Mouse (Mus musculus) lung, postnatal 0 days (tissue): ENCODE data around the gene Gtf2f1.

Experiments
- CTCF ChIP-seq: IDR thresholded peaks from 2 replicates; pipeline ENCODE4 v1.5.1; 2016; ENCODE audit warnings: antibody characterized with exemption, mild to moderate bottlenecking
- EP300 ChIP-seq: IDR thresholded peaks from 2 replicates; pipeline ENCODE4 v1.6.1; 2016; ENCODE audit warnings: antibody characterized with exemption, mild to moderate bottlenecking, control low read depth

DNA sequence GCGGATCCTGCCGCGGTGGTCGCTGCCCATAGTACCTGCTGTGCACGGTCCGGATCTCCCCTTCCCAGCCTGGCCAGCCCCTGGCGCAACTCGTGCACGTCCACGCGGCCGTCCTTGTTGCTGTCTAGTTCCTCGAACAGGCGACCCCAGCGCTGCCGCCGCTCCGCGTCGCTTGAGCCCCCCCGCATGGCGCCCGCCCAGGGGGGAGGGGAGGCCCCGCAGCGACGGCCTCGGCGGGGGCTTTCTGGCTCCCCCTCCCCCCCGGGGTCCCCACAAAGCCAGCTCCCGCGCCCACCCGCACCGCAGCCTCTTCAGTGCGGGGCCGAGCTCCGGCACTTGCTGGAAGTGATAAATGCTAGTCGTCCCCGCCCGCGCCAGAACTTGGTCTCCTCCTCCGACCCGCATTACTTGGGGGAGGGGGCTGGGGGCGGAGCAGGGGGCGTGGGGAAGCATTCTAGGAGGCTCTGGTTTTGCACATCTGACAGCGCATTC, 48.4 kb upstream of the Gtf2f1 start, which contains the start of gene Slc25a23:
- TF ChIP-seq CTCF (no peak), EP300 (no peak)
